Mouse (Mus musculus) MEL (cell line): ENCODE results near the gene Pknox1. TPM values are rescaled to one million over a fixed set of nuclear protein-coding genes. Genes with fewer than 3 reads are reported as not detected.

Experiments used
- DNase-seq: peaks from one replicate; pipeline ENCODE4 v3.0.0; 2011; ENCODE audit warnings: low read depth, low spot score
- H3K27ac ChIP-seq: 2 replicates; pipeline ENCODE4 v1.5.1; 2012; ENCODE audit warnings: low read depth, mild to moderate bottlenecking, control low read depth, low read length, moderate library complexity; ENCODE audit not compliant: control insufficient read depth
- H3K27me3 ChIP-seq, 2 experiments: fragments of 150-350 bp in 1 of 2; sonication (generic) in 1 of 2; 2 replicates each; pipeline ENCODE4 v1.6.1; 2012; ENCODE audit warnings: low read length in 2 of 2, mild to moderate bottlenecking in 2 of 2, improper control_type of control experiment in 1 of 2, moderate library complexity in 1 of 2; ENCODE audit not compliant: insufficient read depth in 2 of 2, control insufficient read depth in 1 of 2
- H3K36me3 ChIP-seq, 2 experiments: 2 replicates each; pipeline ENCODE4 v1.6.1; 2012 to 2014; ENCODE audit warnings: low read length in 2 of 2, improper control_type of control experiment in 1 of 2, inconsistent platforms in 1 of 2, mild to moderate bottlenecking in 1 of 2; ENCODE audit not compliant: insufficient read depth in 2 of 2, control insufficient read depth in 1 of 2
- H3K4me1 ChIP-seq, 2 experiments: fragments of 150-350 bp in 1 of 2; sonication (generic) in 1 of 2; 2 replicates each; pipeline ENCODE4 v1.6.1; 2012; ENCODE audit warnings: low read length in 2 of 2, improper control_type of control experiment in 1 of 2, mild to moderate bottlenecking in 1 of 2; ENCODE audit not compliant: insufficient read depth in 2 of 2, control insufficient read depth in 1 of 2
- H3K4me3 ChIP-seq, 2 experiments: fragments of 150-350 bp in 1 of 2; sonication (generic) in 1 of 2; 2 replicates each; pipeline ENCODE4 v1.5.1; 2012; ENCODE audit warnings: low read depth in 2 of 2, low read length in 2 of 2, mild to moderate bottlenecking in 2 of 2, moderate library complexity in 2 of 2, control low read depth in 1 of 2, improper control_type of control experiment in 1 of 2; ENCODE audit not compliant: control insufficient read depth in 1 of 2, insufficient read depth in 1 of 2
- H3K79me2 ChIP-seq: 2 replicates; pipeline ENCODE4 v1.6.1; 2012; ENCODE audit warnings: mild to moderate bottlenecking, low read length, moderate library complexity; ENCODE audit not compliant: control insufficient read depth, poor library complexity, insufficient read depth
- H3K9ac ChIP-seq: 2 replicates; pipeline ENCODE4 v1.6.1; 2012; ENCODE audit warnings: low read depth, mild to moderate bottlenecking, control low read depth, low read length, moderate library complexity; ENCODE audit not compliant: control insufficient read depth, poor library complexity, severe bottlenecking
- H3K9me3 ChIP-seq: fragments of 150-350 bp; sonication (generic); replicated peaks from 2 replicates; pipeline ENCODE4 v1.6.1; 2012; ENCODE audit warnings: mild to moderate bottlenecking, low read length, improper control_type of control experiment, moderate library complexity; ENCODE audit not compliant: insufficient read depth
- CHD2 ChIP-seq: IDR thresholded peaks from 2 replicates; pipeline ENCODE4 v1.6.1; 2011; ENCODE audit warnings: low read length, improper control_type of control experiment
- CTCF ChIP-seq, 3 experiments: IDR thresholded peaks in 2 of 3; conservative IDR thresholded peaks in 1 of 3; 2 replicates each; pipeline ENCODE4 v1.5.1; 2011 to 2012; ENCODE audit warnings: low read length in 3 of 3, low read depth in 2 of 3, mild to moderate bottlenecking in 2 of 3, improper control_type of control experiment in 1 of 3, inconsistent platforms in 1 of 3, mixed read lengths in 1 of 3, moderate library complexity in 1 of 3; ENCODE audit not compliant: control insufficient read depth in 1 of 3, insufficient read depth in 1 of 3, poor library complexity in 1 of 3, severe bottlenecking in 1 of 3
- ELF1 ChIP-seq: IDR thresholded peaks from 2 replicates; pipeline ENCODE4 v1.6.1; 2014; ENCODE audit warnings: low read depth, mild to moderate bottlenecking, inconsistent platforms, low read length, improper control_type of control experiment, moderate library complexity
- GABPA ChIP-seq: IDR thresholded peaks from 2 replicates; pipeline ENCODE4 v1.6.1; 2012; ENCODE audit warnings: low read depth, mild to moderate bottlenecking, inconsistent platforms, low read length, improper control_type of control experiment, moderate library complexity
- JUND ChIP-seq: IDR thresholded peaks from 2 replicates; pipeline ENCODE4 v1.6.1; 2011; ENCODE audit warnings: low read depth, mild to moderate bottlenecking, improper control_type of control experiment, low read length
- KAT2A ChIP-seq: conservative IDR thresholded peaks from 2 replicates; pipeline ENCODE4 v1.6.1; 2012; ENCODE audit warnings: low read depth, low read length, improper control_type of control experiment, inconsistent platforms
- MAZ ChIP-seq: IDR thresholded peaks from 2 replicates; pipeline ENCODE4 v1.6.1; 2012; ENCODE audit warnings: low read depth, mild to moderate bottlenecking, inconsistent platforms, low read length, improper control_type of control experiment
- MEF2A ChIP-seq: IDR thresholded peaks from 2 replicates; pipeline ENCODE4 v1.6.1; 2014; ENCODE audit warnings: low read depth, mild to moderate bottlenecking, inconsistent platforms, low read length, improper control_type of control experiment; ENCODE audit not compliant: poor library complexity, insufficient replicate concordance, severe bottlenecking; ENCODE audit errors: extremely low read depth
- MYB ChIP-seq: IDR thresholded peaks from 2 replicates; pipeline ENCODE4 v1.6.1; 2011; ENCODE audit warnings: mild to moderate bottlenecking, low read depth, low read length, improper control_type of control experiment
- MYC ChIP-seq: IDR thresholded peaks from 2 replicates; pipeline ENCODE4 v1.6.1; 2011; ENCODE audit warnings: low read depth, mild to moderate bottlenecking, low read length, improper control_type of control experiment, moderate library complexity
- NRF1 ChIP-seq: IDR thresholded peaks from 2 replicates; pipeline ENCODE4 v1.6.1; 2014; ENCODE audit warnings: low read depth, mild to moderate bottlenecking, inconsistent platforms, low read length, improper control_type of control experiment, moderate library complexity; ENCODE audit not compliant: poor library complexity, insufficient read depth, severe bottlenecking
- POLR2A ChIP-seq, 2 experiments: IDR thresholded peaks; 2 replicates each; pipeline ENCODE4 v1.6.1; 2011 to 2012; ENCODE audit warnings: low read length in 2 of 2, mild to moderate bottlenecking in 2 of 2, control low read depth in 1 of 2, improper control_type of control experiment in 1 of 2, low read depth in 1 of 2, moderate library complexity in 1 of 2; ENCODE audit not compliant: control insufficient read depth in 1 of 2, insufficient read depth in 1 of 2, poor library complexity in 1 of 2
- POLR2AphosphoS2 ChIP-seq: IDR thresholded peaks from 2 replicates; pipeline ENCODE4 v1.6.1; 2011; ENCODE audit warnings: low read length, improper control_type of control experiment
- POLR2AphosphoS5 ChIP-seq: IDR thresholded peaks from 2 replicates; pipeline ENCODE4 v1.6.1; 2012; ENCODE audit warnings: low read depth, borderline replicate concordance, mild to moderate bottlenecking, inconsistent platforms, low read length, moderate library complexity, mixed read lengths
- RAD21 ChIP-seq: IDR thresholded peaks from 2 replicates; pipeline ENCODE4 v1.6.1; 2011; ENCODE audit warnings: mild to moderate bottlenecking, low read depth, low read length, improper control_type of control experiment
- RCOR1 ChIP-seq: IDR thresholded peaks from 2 replicates; pipeline ENCODE4 v1.6.1; 2012; ENCODE audit warnings: low read depth, mild to moderate bottlenecking, inconsistent platforms, low read length, improper control_type of control experiment
- SIN3A ChIP-seq: IDR thresholded peaks from 2 replicates; pipeline ENCODE4 v1.6.1; 2012; ENCODE audit warnings: low read length, improper control_type of control experiment, inconsistent platforms
- TBP ChIP-seq: IDR thresholded peaks from 2 replicates; pipeline ENCODE4 v1.8.0; 2011; ENCODE audit warnings: low read depth, low read length, improper control_type of control experiment
- UBTF ChIP-seq: IDR thresholded peaks from 2 replicates; pipeline ENCODE4 v1.6.1; 2012; ENCODE audit warnings: low read depth, mild to moderate bottlenecking, inconsistent platforms, low read length, improper control_type of control experiment, moderate library complexity, borderline replicate concordance; ENCODE audit not compliant: insufficient read depth
- USF2 ChIP-seq, 2 experiments: IDR thresholded peaks; 2 replicates each; pipeline ENCODE4 v1.6.1; 2011 to 2012; ENCODE audit warnings: improper control_type of control experiment in 2 of 2, low read length in 2 of 2, borderline replicate concordance in 1 of 2, inconsistent platforms in 1 of 2, low read depth in 1 of 2, mild to moderate bottlenecking in 1 of 2; ENCODE audit not compliant: insufficient read depth in 1 of 2
- polyA plus RNA-seq, 2 experiments: library from polyadenylated mRNA; stranded (reverse) in 1 of 2; unstranded in 1 of 2; fragments of >175 nt in 1 of 2; fragments of >200 nt in 1 of 2; gene quantifications; 2 replicates each; pipeline versions ENCODE4 v1.2.1 to v1.2.4; 2012; ENCODE audit warnings: low replicate concordance in 2 of 2, low read depth in 1 of 2; ENCODE audit not compliant: insufficient read length in 2 of 2, insufficient read depth in 1 of 2, missing spikeins in 1 of 2
- total RNA-seq: library from RNA; depleted of rRNA; stranded (reverse); fragments of 300-350 nt; gene quantifications from 2 replicates; pipeline ENCODE4 v1.2.3, GENCODE M21; 2012

The Pknox1 gene
- total and polyA plus RNA-seq, 3 experiments, result 13.2 to 34.1 (median 13.6) TPM

- no peaks in the 10 kb centered on the region for H3K27me3 ChIP-seq
- TF ChIP-seq MYC (no peak), MYB (no peak), POLR2AphosphoS5 (no peak), RAD21 (no peak), POLR2AphosphoS2 (no peak), JUND (no peak), SIN3A (no peak), GABPA (no peak), USF2 (IDR thresholded peaks at IDR 0.05; ENCODE audit: borderline replicate concordance in 1 of 2, insufficient read depth in 1 of 2, low read depth in 1 of 2, low read length in 2 of 2) (no peak), RCOR1 (no peak), ELF1 (no peak), CTCF (IDR thresholded peaks at IDR 0.05 in 2 of 3, conservative IDR thresholded peaks at IDR 0.05 in 1 of 3; ENCODE audit: control insufficient read depth in 1 of 3, insufficient read depth in 1 of 3, low read depth in 2 of 3, low read length in 3 of 3, poor library complexity in 1 of 3, severe bottlenecking in 1 of 3) (no peak), MEF2A (no peak), CHD2 (no peak), KAT2A (no peak), TBP (no peak), POLR2A (IDR thresholded peaks at IDR 0.05; ENCODE audit: control insufficient read depth in 1 of 2, insufficient read depth in 1 of 2, low read depth in 1 of 2, low read length in 2 of 2, poor library complexity in 1 of 2) (no peak)
- H3K9me3 ChIP-seq, result no peaks in the 10 kb centered on the region
- DNase-seq, result no peak
- no peak overlapping the region for H3K27ac ChIP-seq
- H3K9ac ChIP-seq, result no peak overlapping the region
- H3K36me3 ChIP-seq, result peaks cover 0 to 3% of the 10 kb centered on the region in 2 experiments; a peak in 2 of 4 replicates
- no peaks in the 10 kb centered on the region for H3K79me2 ChIP-seq
- H3K4me1 ChIP-seq, result peaks cover 2 to 8% of the 10 kb centered on the region in 2 experiments; a peak in 3 of 4 replicates
- no peak overlapping the region for H3K4me3 ChIP-seq
Measured at GRCm38 (mm10) chr17:31642331-31642730, 77.8 kb downstream of the Pknox1 start.

DNA sequence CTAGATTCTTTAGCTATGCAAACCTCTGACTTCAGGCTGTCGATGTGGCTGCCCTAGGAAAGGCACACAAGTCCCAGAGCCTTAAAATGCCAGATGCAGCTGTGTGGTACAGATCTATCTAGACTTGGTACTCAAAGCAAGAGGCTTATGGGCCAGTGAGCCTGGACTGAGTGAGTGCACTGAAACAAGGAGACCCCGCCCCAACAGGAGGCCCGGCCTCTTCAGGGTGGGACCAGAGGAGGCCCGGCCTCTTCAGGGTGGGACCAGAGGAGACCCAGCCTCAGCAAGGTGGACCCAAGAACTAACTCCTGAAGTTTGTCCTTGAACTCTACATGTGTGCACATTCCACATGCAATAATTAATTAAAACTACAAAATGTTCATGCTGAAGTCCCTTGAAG, 78.4 kb downstream of the Pknox1 start:
- no peak overlapping the region for H3K9ac ChIP-seq

More for the DNA sequence above, 78.4 kb downstream of the Pknox1 start:
- H3K4me1 ChIP-seq, result peaks cover 0 to 2% of the 10 kb centered on the region in 2 experiments; a peak in 1 of 4 replicates
- no peak for DNase-seq
- H3K27me3 ChIP-seq, result no peaks in the 10 kb centered on the region
- no peak overlapping the region for H3K4me3 ChIP-seq
- H3K36me3 ChIP-seq, result peaks cover 0 to 3% of the 10 kb centered on the region in 2 experiments; a peak in 2 of 4 replicates
- no peaks in the 10 kb centered on the region for H3K79me2 ChIP-seq
- TF ChIP-seq UBTF (no peak), POLR2A (IDR thresholded peaks at IDR 0.05; ENCODE audit: control insufficient read depth in 1 of 2, insufficient read depth in 1 of 2, low read depth in 1 of 2, low read length in 2 of 2, poor library complexity in 1 of 2) (no peak), MAZ (no peak), NRF1 (no peak)
- no peaks in the 10 kb centered on the region for H3K9me3 ChIP-seq
- no peak overlapping the region for H3K27ac ChIP-seq
